Mouse (Mus musculus): Measurements from ENCODE around the gene Lyl1.

Gene Lyl1

DNA sequence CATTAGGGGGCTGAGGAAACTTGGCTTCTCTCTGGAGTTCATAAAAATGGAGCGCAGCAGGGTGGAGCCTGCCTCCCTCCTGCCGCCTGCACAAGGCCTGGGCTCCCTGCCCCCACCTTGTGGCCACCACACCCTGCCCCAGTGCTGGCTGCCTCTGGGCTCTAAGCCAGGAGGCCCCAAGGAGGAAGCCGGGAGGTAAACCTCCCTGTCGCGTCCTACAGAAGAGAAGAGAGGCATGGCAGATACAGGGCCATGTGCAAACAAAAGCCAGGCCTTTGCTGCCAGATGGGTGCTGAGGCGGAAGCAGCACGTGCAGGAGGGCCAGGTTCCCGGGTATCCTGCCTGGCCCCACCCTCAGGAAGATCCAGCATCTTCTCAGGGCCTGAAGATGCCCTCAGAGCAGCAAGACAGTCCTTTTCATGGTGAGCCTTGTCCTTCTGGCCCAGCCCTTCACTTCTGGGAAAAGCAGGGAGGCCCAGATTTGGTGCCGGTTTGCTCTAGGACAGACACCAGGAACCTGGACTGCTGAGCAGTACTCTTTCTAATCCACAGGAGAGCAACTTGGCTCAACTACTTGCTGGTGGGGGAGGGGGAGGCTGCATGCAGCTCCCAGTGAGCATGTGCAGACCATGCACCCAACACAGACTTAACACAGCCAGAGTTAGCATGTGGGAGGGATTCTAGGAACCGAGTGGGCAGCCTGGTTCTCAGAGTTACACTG is 21.8 kb downstream of the Lyl1 start, which contains the start of gene G430095P16Rik:
G430095P16Rik (plus strand) TSS at position 158 of the 721 bp plus-strand sequence.
- peak; percentile 93 for DNase-seq (ENCODE audit: low read depth)

GRCm38 (mm10) chr8:84723571-84723900 is 22.3 kb downstream of the Lyl1 start:
- DNase-seq (ENCODE audit: low read depth) = no peak

DNA sequence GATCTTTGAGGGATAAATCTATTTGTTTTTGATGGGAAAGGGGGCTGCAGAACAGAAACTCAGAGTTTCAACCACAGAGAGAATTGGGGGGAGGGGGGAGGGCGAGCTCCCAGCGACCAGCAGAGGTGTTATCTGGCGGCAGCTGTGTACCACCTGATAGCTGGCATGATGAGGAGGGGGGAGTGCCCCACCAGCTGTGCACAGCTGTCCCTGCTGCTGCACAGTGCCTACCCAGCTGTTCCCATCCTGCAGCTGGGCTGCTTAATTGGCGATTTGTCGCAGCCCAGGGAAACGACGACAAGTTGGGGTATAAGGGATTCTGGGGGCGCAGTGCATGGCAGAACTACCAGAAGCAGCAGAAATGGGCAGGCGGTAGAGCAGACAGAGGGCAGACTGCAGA is 23.4 kb downstream of the Lyl1 start:
- DNase-seq (ENCODE audit: low read depth) = no peak

DNA sequence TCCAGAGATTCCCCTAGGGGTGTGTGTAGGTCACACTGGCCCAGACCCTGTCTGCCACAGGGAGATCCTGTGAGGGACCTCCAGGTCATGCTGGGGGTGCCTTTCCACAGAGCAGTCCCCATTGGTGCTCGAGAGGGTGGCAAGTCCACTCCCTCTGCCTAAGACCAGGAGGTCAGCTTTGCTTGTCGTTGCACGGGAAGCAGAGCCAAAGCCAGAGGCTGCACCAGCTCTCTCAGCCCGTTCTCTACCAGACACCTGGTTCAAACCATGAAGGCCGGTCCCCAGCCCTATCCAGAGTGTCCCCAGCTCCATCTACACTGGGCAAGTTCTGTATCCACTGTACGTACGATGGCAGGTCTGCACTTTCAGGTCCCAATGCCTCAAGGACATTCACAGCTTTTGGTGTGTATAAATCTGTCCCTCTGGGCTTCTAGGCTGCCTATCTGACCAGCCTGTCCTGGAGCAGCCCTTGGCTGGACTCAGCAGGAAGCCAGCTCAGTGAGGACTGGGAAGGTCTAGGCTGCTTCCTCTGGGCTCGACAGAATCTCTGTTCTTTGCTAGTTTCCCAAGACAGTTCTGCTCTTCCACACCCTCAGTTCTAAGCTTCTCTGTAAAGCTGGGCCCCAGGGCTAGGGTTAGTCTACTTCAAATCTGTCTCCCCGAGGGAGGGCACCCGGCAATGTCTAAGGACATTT is 24.1 kb downstream of the Lyl1 start:
- DNase-seq (ENCODE audit: low read depth) = no peak

- DNase-seq (ENCODE audit: low read depth) = peak; percentile 94
Measured at GRCm38 (mm10) chr8:84725941-84726259, 24.6 kb downstream of the Lyl1 start.

- no peak for DNase-seq (ENCODE audit: low read depth)
Measured at GRCm38 (mm10) chr8:84728474-84728873, 27.2 kb downstream of the Lyl1 start.

DNA sequence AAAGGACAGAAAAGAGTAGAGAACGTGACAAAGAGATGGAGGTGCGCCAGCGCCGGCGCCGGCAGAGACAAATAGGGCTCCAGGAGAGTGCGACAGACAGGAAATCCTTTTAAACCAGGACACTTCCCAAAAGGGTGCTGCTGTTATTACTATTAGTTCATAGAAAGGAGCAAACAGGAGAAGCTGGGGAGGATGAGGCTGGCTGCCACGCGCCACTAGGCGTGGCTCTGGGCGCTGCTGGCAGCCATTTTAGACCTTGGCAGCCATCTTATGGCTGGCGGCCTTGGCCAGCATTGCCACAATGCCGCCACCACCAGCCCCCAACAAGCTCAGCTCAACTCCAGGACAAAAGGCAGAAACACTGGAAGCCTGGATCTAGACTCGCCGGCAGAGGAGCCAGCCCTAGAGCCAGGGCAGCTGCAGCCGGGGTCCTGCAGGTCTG is 28.7 kb downstream of the Lyl1 start:
- peak; percentile 36 for DNase-seq (ENCODE audit: low read depth)

DNA sequence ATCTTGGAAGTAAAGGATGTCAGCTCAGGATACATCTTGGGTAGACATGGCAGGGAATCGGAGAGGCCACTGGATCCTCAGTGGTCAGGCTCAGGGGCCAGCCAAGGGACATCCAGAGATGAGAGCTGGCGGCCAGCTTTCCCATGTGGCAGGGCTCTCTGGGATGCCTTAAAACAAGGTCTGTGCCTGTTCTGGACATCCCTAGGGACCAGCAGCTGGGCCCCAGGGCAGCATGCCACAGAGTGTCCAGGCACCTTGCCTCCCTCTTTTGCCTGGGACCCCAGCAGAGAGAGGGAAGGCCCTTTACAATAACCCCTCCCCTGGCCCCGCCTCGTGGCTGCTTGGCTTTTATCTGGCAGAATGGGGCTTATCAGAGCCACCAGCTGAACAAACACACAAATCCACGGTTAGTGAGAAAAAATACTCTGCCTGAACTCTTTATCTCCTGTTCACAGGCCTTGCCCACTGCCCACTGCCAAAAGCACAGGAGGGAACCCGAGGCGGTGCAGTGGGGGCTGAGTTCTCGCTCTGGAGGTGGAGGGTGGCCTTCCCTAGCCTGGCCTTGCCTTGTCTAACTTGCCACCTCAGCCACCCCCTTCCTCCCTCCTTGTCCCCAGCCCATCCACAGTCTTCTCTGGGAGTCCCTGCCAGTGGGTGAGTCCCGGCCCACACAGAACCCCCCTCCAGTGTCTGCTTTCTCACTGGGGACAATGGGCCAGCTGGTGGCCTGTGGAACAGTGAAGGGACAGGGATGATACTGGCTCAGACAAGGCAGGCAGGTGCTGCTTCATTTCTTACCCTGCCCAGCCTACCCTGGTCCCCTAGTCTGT is 29.5 kb downstream of the Lyl1 start:
- peak; percentile 95 for DNase-seq (ENCODE audit: low read depth)

DNA sequence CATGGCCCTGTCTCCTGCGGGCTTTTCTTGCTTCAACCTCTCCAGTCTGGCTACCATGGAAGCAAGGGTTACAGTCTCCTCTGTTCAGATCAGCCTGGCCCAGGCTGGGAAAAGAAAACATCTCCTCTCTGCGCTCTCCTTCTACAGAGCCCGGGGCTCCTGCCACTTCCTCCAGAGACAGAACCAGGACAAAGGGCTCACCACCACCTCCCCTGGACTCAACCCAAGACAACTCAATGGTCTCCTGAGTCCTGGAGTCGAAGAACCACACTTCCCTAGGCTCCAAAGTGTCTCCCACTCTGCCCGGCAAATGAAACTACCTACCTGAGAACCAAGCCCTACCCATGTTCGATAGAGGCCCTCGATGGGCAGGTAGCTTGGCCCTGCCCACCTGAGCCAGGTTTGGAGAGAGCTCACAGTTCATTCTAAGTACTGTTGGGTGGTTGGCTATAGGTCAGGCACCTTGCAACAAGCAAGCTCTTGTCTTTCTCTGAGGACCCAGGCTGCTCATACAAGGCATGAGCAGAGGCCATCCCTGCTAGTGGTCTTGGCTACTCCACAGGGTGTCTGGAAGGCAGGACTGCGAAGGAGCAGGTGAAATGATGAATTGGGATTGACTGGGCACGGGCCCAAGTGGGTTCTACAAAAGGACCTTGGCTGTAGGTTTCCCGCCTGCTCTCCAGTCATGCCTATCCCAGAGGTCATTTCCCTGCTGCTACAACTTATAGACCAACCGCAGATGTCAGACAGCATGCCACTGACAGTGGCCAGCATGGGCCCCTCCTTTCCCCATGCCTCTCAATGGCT is 30.3 kb downstream of the Lyl1 start:
- DNase-seq (ENCODE audit: low read depth) = peak; percentile 26

- no peak for DNase-seq (ENCODE audit: low read depth)
Measured at GRCm38 (mm10) chr8:84732545-84732944, 31.3 kb downstream of the Lyl1 start.

DNA sequence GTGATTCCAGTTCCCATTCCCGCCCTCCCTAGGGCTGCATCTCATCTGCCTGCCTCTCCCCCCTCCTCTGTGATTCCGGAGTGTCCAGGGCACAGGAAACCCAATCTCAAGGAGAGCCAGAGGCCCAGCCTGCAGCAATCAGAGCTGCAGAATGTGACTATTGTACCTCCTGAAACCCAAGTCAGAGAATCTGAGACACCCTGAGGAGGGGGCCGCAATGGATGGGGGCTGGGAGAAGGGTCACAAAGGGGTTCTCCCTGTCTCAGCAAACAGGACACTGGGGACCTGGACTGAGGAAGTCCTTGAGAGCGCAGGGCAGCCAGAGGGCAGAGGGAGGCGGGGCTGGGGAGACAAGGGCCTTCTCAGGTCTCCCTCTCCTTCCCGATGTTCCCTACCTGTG is 31.7 kb downstream of the Lyl1 start:
- DNase-seq (ENCODE audit: low read depth) = no peak

DNA sequence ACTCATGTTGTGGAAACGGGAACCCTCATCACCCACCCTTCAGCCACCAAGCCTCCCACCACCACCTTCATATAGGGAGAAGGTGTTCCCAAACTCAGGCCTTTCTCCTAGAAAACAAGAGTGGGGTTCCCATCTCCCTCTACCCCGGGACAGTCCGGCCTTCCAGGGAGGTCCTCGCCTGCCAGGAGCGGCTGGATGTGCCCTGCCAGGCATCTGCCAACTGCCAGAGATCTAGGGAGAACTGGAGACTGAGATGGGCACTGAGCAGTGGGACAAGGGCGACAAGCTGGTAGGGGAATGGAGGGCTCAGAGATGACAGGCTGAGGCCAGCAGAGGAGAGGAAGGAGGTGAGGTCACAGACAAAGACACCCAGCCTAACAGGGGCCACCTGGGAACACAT is 32.7 kb downstream of the Lyl1 start:
- no peak for DNase-seq (ENCODE audit: low read depth)

- no peak for DNase-seq (ENCODE audit: low read depth)
Measured at GRCm38 (mm10) chr8:84734680-84735079, 33.4 kb downstream of the Lyl1 start.

DNA sequence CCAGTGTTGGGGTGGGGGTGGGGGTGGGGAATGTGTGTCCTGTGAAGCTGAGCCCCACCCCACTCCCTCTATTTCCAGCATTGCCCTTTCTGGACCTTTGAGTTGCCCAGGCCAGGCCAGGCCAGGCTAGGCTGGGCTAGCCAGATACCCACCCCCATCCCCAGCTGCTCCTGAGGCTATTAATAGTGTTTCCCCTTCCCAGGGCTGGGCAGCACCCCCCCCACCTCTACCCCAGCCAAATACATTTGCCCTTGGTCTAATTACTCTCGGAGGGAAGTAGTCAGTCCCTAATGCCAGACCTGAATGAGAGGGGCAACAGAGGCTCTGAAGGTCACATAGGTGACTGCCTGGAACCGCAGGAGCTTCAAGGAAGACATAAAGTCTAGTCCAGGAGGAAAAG is 34.3 kb downstream of the Lyl1 start:
- no peak for DNase-seq (ENCODE audit: low read depth)

DNA sequence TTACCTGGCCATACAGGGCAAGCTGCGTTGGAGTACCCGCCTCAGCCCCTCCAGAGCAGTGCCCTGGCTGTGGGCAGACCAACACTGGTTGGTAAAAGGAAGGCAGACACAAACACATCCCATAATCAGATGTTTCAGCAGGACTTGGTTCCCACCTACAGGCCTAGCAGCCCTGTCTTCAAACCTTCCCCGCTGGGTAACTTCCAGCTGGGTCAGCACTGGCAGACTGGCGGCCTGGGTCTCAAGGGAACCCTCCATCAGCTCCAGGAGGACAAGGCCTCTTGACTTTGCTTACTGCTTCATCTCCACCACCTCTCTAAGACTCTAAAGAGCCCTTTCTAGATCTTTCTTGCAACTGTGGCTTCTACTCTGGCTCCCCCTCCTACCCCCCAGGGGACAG is 35.3 kb downstream of the Lyl1 start:
- DNase-seq (ENCODE audit: low read depth) = no peak

- peak; percentile 93 for DNase-seq (ENCODE audit: low read depth)
Measured at GRCm38 (mm10) chr8:84737608-84738007, 36.4 kb downstream of the Lyl1 start.

DNA sequence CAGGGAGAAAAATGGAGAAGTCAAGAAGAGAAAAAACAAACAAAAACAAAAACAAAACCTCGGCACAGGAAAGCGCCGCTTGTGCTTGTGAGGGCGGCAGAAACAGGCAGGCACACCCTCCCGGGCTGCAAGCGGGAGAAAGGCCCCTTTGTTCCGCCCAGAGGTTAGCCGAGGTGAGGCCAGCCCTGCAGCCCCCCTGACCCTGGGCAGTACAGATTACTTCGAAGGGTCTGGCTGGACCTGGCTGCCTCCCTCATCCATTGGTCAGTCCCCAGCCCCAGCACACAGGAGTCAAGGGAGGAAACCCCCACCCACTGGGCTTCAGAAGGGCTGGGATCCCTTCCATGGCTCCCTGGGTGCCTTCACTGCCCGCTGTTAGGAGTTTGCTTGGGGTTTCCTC is 37.0 kb downstream of the Lyl1 start:
- DNase-seq (ENCODE audit: low read depth) = no peak

DNA sequence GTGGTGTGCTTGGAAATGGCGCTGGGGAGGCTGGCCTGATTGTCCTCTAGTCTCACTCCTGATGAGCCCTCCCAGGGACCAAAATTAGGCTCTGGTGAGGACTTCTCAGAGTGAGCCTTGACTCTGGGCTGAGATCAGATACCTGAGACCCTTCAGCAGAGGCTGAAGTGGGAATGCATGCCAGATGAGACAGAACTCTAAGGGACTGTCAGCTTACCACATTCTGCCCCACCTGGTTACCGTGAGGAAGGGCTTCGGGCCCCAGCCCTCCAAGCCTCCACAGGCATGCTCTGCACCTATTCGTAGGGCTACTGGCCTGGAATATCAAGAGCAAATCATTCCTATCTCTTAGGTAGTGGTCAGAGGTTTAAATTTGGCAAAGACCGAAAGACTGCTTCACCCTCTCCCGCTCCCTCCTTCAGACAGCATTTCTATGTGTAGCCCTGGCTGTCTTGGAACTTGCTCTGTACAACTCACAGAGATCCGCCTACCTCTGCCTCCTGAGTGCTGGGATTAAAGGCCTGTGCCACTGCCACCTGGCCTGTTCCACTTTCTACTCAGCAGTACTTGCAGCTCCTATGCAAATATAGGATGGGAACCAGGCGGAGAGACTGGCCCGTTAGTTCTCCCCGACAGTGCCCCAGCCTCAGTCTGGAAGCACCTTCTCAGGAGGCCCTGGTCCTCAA is 37.6 kb downstream of the Lyl1 start:
- no peak for DNase-seq (ENCODE audit: low read depth)

DNA sequence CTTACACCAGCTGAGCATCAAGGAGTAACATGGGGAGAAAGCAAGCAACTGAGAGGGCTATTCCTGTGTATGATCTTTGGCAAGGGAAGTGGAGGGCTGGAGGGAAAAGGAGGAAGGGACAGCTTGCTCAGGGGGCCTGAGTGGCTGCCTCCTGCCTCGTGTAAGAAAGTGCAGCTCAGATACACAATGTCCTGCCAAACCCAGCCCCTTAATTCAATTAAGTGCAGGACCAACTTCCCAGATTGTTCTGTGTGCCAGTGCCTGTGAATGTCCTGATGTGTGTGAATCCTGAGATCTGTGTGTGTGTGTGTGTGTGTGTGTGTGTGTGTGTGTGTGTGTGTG is 38.1 kb downstream of the Lyl1 start:
- no peak for DNase-seq (ENCODE audit: low read depth)

GRCm38 (mm10) chr8:84740895-84741843 is 39.9 kb downstream of the Lyl1 start:
- DNase-seq (ENCODE audit: low read depth) = no peak
